Mouse (Mus musculus) myocyte (in vitro differentiated cells): ENCODE results near the gene Sumo2. TPM values are rescaled to one million over a fixed set of nuclear protein-coding genes. Genes with fewer than 3 reads are reported as not detected.
A peak's percentile ranks its signal among the peaks of the same experiment; 100 is the strongest.

ENCODE experiments used
- H3K27me3 ChIP-seq: one replicate; pipeline ENCODE4 v1.6.1; 2011; ENCODE audit not compliant: control insufficient read depth, insufficient read depth, insufficient read length
- H3K36me3 ChIP-seq: one replicate; pipeline ENCODE4 v1.6.1; 2011; ENCODE audit not compliant: control insufficient read depth, insufficient read depth
- H3K4me2 ChIP-seq: one replicate; pipeline ENCODE4 v1.6.1; 2011; ENCODE audit warnings: low read depth, control low read depth
- H3K4me3 ChIP-seq: one replicate; pipeline ENCODE4 v1.5.1; 2011; ENCODE audit warnings: mild to moderate bottlenecking, control low read depth, moderate library complexity
- H3K79me2 ChIP-seq: one replicate; pipeline ENCODE4 v1.6.1; 2011; ENCODE audit not compliant: control insufficient read depth, insufficient read depth
- H3ac ChIP-seq: one replicate; pipeline ENCODE4 v1.6.1; 2011; ENCODE audit not compliant: control insufficient read depth, insufficient read length
- CEBPB ChIP-seq: IDR thresholded peaks from 2 replicates; pipeline ENCODE4 v1.6.1; 2011; ENCODE audit warnings: mild to moderate bottlenecking, moderate library complexity; ENCODE audit not compliant: poor library complexity, insufficient read depth, severe bottlenecking
- E2F4 ChIP-seq: IDR thresholded peaks from one replicate; pipeline ENCODE4 v1.6.1; 2011; ENCODE audit warnings: mild to moderate bottlenecking, control low read depth, moderate library complexity; ENCODE audit not compliant: insufficient read depth
- MAX ChIP-seq: IDR thresholded peaks from one replicate; pipeline ENCODE4 v1.6.1; 2011; ENCODE audit warnings: low read depth, mild to moderate bottlenecking, control low read depth
- MYOD1 ChIP-seq, 3 experiments: IDR thresholded peaks; one replicate each; pipeline ENCODE4 v1.6.1; 2011; ENCODE audit warnings: control low read depth in 2 of 3, low read depth in 2 of 3, mild to moderate bottlenecking in 2 of 3, moderate library complexity in 1 of 3; ENCODE audit not compliant: insufficient read length in 2 of 3, control insufficient read depth in 1 of 3
- MYOG ChIP-seq, 3 experiments: IDR thresholded peaks; one replicate each; pipeline ENCODE4 v1.6.1; 2011; ENCODE audit warnings: control low read depth in 2 of 3, low read depth in 2 of 3, mild to moderate bottlenecking in 2 of 3; ENCODE audit not compliant: insufficient read length in 2 of 3, control insufficient read depth in 1 of 3, insufficient read depth in 1 of 3
- POLR2A ChIP-seq: IDR thresholded peaks from one replicate; pipeline ENCODE4 v1.6.1; 2011; ENCODE audit warnings: low read depth, mild to moderate bottlenecking, control low read depth, moderate library complexity; ENCODE audit not compliant: insufficient read length
- POLR2AphosphoS2 ChIP-seq: IDR thresholded peaks from one replicate; pipeline ENCODE4 v1.6.1; 2011; ENCODE audit warnings: low read depth, control low read depth; ENCODE audit not compliant: insufficient read length
- REST ChIP-seq: IDR thresholded peaks from one replicate; pipeline ENCODE4 v1.6.1; 2011; ENCODE audit warnings: mild to moderate bottlenecking, control low read depth, moderate library complexity; ENCODE audit not compliant: insufficient read depth, insufficient read length
- SRF ChIP-seq: IDR thresholded peaks from one replicate; pipeline ENCODE4 v1.6.1; 2011; ENCODE audit warnings: low read depth; ENCODE audit not compliant: control insufficient read depth, insufficient read length
- TCF12 ChIP-seq: IDR thresholded peaks from one replicate; pipeline ENCODE4 v1.6.1; 2011; ENCODE audit warnings: mild to moderate bottlenecking, control low read depth; ENCODE audit not compliant: poor library complexity, insufficient read depth, severe bottlenecking
- TCF3 ChIP-seq: IDR thresholded peaks from one replicate; pipeline ENCODE4 v1.6.1; 2011; ENCODE audit warnings: low read depth, control low read depth; ENCODE audit not compliant: insufficient read length
- USF1 ChIP-seq: IDR thresholded peaks from one replicate; pipeline ENCODE4 v1.6.1; 2011; ENCODE audit warnings: low read depth, mild to moderate bottlenecking, control low read depth, moderate library complexity
- polyA plus RNA-seq: library from polyadenylated mRNA; unstranded; fragments of >200 nt; fragmentation: generic; extraction: Trizol; gene quantifications from one replicate; pipeline ENCODE4 v1.2.1, GENCODE M21; 2012; ENCODE audit warnings: missing spikeins

The Sumo2 gene
- polyA plus RNA-seq, 1 experiment = 176 TPM

- peaks cover 30% of the 10 kb centered on the region for H3K79me2 ChIP-seq
- peaks cover 44% of the 10 kb centered on the region for H3K36me3 ChIP-seq
- no peak overlapping the region for H3ac ChIP-seq
- H3K4me2 ChIP-seq = no peak overlapping the region
- TF ChIP-seq USF1 (no peak), MYOD1 (IDR thresholded peaks at IDR 0.05; ENCODE audit: control insufficient read depth in 1 of 3, insufficient read length in 2 of 3, low read depth in 2 of 3) (no peak), MYOG (IDR thresholded peaks at IDR 0.05; ENCODE audit: control insufficient read depth in 1 of 3, insufficient read depth in 1 of 3, insufficient read length in 2 of 3, low read depth in 2 of 3) (no peak), POLR2A (no peak), MAX (no peak), REST (no peak), SRF (no peak), CEBPB (no peak), POLR2AphosphoS2 (no peak), TCF3 (no peak), TCF12 (no peak), E2F4 (no peak)
- no peaks in the 10 kb centered on the region for H3K27me3 ChIP-seq
- H3K4me3 ChIP-seq = no peak overlapping the region
These were observed 13.4 kb downstream of the Sumo2 start for GRCm38 (mm10) chr11:115522703-115523102.

GRCm38 (mm10) chr11:115522238-115522637 is 13.8 kb downstream of the Sumo2 start:
- H3K4me3 ChIP-seq = no peak overlapping the region
- peaks cover 41% of the 10 kb centered on the region for H3K36me3 ChIP-seq
- H3K27me3 ChIP-seq = no peaks in the 10 kb centered on the region
- H3K4me2 ChIP-seq = no peak overlapping the region
- no peak overlapping the region for H3ac ChIP-seq
- TF ChIP-seq POLR2A (no peak), SRF (no peak), MYOD1 (IDR thresholded peaks at IDR 0.05; ENCODE audit: control insufficient read depth in 1 of 3, insufficient read length in 2 of 3, low read depth in 2 of 3) (no peak), TCF3 (no peak), E2F4 (no peak), MYOG (IDR thresholded peaks at IDR 0.05; ENCODE audit: control insufficient read depth in 1 of 3, insufficient read depth in 1 of 3, insufficient read length in 2 of 3, low read depth in 2 of 3) (no peak), REST (no peak), POLR2AphosphoS2 (no peak), MAX (no peak)
- peaks cover 25% of the 10 kb centered on the region for H3K79me2 ChIP-seq

GRCm38 (mm10) chr11:115521080-115521479 is 15.0 kb downstream of the Sumo2 start:
- Histone ChIP-seq H3K27me3 (no peaks in the 10 kb centered on the region), H3K4me3 (no peak overlapping the region), H3ac (no peak overlapping the region), H3K36me3 (peaks cover 30% of the 10 kb centered on the region), H3K79me2 (peaks cover 13% of the 10 kb centered on the region), H3K4me2 (no peak overlapping the region)
- TF ChIP-seq CEBPB (no peak), SRF (no peak), MAX (no peak), REST (no peak), USF1 (no peak), POLR2AphosphoS2 (no peak), MYOD1 (IDR thresholded peaks at IDR 0.05; ENCODE audit: control insufficient read depth in 1 of 3, insufficient read length in 2 of 3, low read depth in 2 of 3) (no peak), TCF3 (no peak), MYOG (IDR thresholded peaks at IDR 0.05; ENCODE audit: control insufficient read depth in 1 of 3, insufficient read depth in 1 of 3, insufficient read length in 2 of 3, low read depth in 2 of 3) (no peak), POLR2A (no peak), E2F4 (no peak), TCF12 (no peak)

- peaks cover 21% of the 10 kb centered on the region for H3K36me3 ChIP-seq
- H3K79me2 ChIP-seq = peaks cover 5% of the 10 kb centered on the region
- H3K27me3 ChIP-seq = no peaks in the 10 kb centered on the region
- H3K4me2 ChIP-seq = no peak overlapping the region
- TF ChIP-seq POLR2AphosphoS2 = peak; percentile 48
- no peak for TF ChIP-seq TCF12
- TF ChIP-seq SRF = no peak
- no peak overlapping the region for H3K4me3 ChIP-seq
- H3ac ChIP-seq = no peak overlapping the region
These were observed 15.9 kb downstream of the Sumo2 start for GRCm38 (mm10) chr11:115520218-115520617.

- Histone ChIP-seq H3K4me3 (no peak overlapping the region), H3K79me2 (no peaks in the 10 kb centered on the region), H3K27me3 (no peaks in the 10 kb centered on the region), H3K36me3 (peaks cover 15% of the 10 kb centered on the region), H3K4me2 (no peak overlapping the region), H3ac (no peak overlapping the region)
- no peak for TF ChIP-seq REST
- no peak for TF ChIP-seq MAX
These were observed 16.5 kb downstream of the Sumo2 start for GRCm38 (mm10) chr11:115519581-115519980.
